Mouse (Mus musculus): ENCODE measurements around the gene Cpsf7. TPM values are rescaled to one million over a fixed set of nuclear protein-coding genes. Genes with fewer than 3 reads are reported as not detected.

Gene Cpsf7
- polyA plus RNA-seq, 1 experiment from 2014 or later, result 47.5 TPM

DNA sequence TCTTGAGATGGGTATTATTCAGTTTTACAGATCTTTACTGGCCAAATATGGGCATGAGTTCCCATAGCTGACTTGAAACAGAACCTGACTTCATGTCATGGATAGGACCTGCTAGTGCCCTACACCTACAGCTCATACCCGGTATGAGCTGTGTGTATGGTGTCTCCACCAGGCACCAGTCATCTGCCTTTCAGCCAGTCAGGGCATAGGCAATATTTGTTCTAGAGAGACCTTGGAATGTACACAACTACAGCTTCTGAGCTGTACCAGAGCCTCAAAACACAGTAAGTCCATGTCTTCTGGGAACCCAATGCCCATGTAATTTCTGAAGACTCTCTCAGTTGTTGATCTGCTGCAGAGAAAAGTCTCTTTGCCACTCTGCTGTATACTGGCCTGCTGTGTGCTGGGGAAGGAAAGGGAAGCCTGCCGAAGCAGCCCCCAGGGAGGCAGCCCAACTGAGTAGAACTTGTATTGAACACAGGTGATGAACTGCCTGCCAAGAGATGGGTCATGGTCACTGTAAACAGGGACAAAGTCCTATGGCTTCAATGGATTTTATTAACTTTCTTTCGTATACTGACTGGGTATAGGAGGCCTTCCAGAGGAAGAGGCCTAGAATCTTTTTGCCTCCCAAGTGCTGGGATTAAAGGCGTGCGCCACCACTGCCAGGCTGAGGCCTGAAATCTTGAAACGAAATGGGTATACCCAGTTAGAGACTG lies 66.8 kb downstream of the Cpsf7 start:
- no peaks in the 10 kb centered on the region for H3K9me3 ChIP-seq (ENCODE audit: low read length)
- H3K9ac ChIP-seq (replicated peaks; ENCODE audit: low read length), result no peak overlapping the region
- no peak overlapping the region for H3K4me3 ChIP-seq (ENCODE audit: low read length)
- H3K27me3 ChIP-seq (ENCODE audit: insufficient read depth, low read length), result no peaks in the 10 kb centered on the region
- H3K4me2 ChIP-seq (replicated peaks; ENCODE audit: low read depth, low read length), result no peak overlapping the region
- no peaks in the 10 kb centered on the region for H3K4me1 ChIP-seq (ENCODE audit: insufficient read depth, low read length)
- 93% methylated on average over 6 of the region's 6 CpGs for WGBS
- H3K27ac ChIP-seq (ENCODE audit: low read length), result no peak overlapping the region
- peaks cover 26% of the 10 kb centered on the region for H3K36me3 ChIP-seq (ENCODE audit: insufficient read depth, low read length)
- no peak for ATAC-seq (ENCODE audit: low FRiP score, low TSS enrichment)

Other genes with a start within 250 kb of the Cpsf7 start
- gene Dagla, start 220.4 kb upstream of the Cpsf7 start, polyA plus RNA-seq (2015; fragmentation: Nextera tagmentation; extraction: Ambion mirVana), result 3.2 and 4.2 TPM in 2 replicates
- gene Syt7, start 136.2 kb upstream of the Cpsf7 start, polyA plus RNA-seq (2015; fragmentation: Nextera tagmentation; extraction: Ambion mirVana), result 0.96 and 1.6 TPM in 2 replicates
- gene Lrrc10b, start 67.8 kb upstream of the Cpsf7 start, polyA plus RNA-seq (2015; fragmentation: Nextera tagmentation; extraction: Ambion mirVana), result 0.13 and 0.89 TPM in 2 replicates
- 0.13 TPM in 1 of 2 replicates, not detected in the other for gene Ppp1r32, start 42.3 kb upstream of the Cpsf7 start, polyA plus RNA-seq (2015; fragmentation: Nextera tagmentation; extraction: Ambion mirVana)
- 65.1 and 66.0 TPM in 2 replicates for gene Sdhaf2, start 876 bp downstream of the Cpsf7 start, polyA plus RNA-seq (2015; fragmentation: Nextera tagmentation; extraction: Ambion mirVana)
- 51.9 and 53.0 TPM in 2 replicates for gene Tmem216, start 31.0 kb downstream of the Cpsf7 start, polyA plus RNA-seq (2015; fragmentation: Nextera tagmentation; extraction: Ambion mirVana)
- 20.0 and 21.6 TPM in 2 replicates for gene Cyb561a3, start 51.9 kb downstream of the Cpsf7 start, polyA plus RNA-seq (2015; fragmentation: Nextera tagmentation; extraction: Ambion mirVana)
- gene Tmem138, start 52.1 kb downstream of the Cpsf7 start, polyA plus RNA-seq (2015; fragmentation: Nextera tagmentation; extraction: Ambion mirVana), result 46.6 and 48.8 TPM in 2 replicates
- 425 and 430 TPM in 2 replicates for gene Ddb1, start 80.1 kb downstream of the Cpsf7 start, polyA plus RNA-seq (2015; fragmentation: Nextera tagmentation; extraction: Ambion mirVana)
- gene Tkfc, start 80.4 kb downstream of the Cpsf7 start, polyA plus RNA-seq (2015; fragmentation: Nextera tagmentation; extraction: Ambion mirVana), result 54.9 and 56.2 TPM in 2 replicates
- gene Vwce, start 108.9 kb downstream of the Cpsf7 start, polyA plus RNA-seq (2015; fragmentation: Nextera tagmentation; extraction: Ambion mirVana), result 2.9 and 3.9 TPM in 2 replicates
- gene Pga5, start 152.8 kb downstream of the Cpsf7 start, polyA plus RNA-seq (2015; fragmentation: Nextera tagmentation; extraction: Ambion mirVana), result not detected in 2 replicates
- gene Vps37c, start 163.5 kb downstream of the Cpsf7 start, polyA plus RNA-seq (2015; fragmentation: Nextera tagmentation; extraction: Ambion mirVana), result 36.2 and 37.6 TPM in 2 replicates
- gene Cd5, start 213.7 kb downstream of the Cpsf7 start, polyA plus RNA-seq (2015; fragmentation: Nextera tagmentation; extraction: Ambion mirVana), result 0.19 and 0.31 TPM in 2 replicates

Measured in kidney, embryonic 16.5 days (tissue).